Mouse (Mus musculus) hindbrain, embryonic 12.5 days (tissue): ENCODE results near the gene B3galt1. TPM values are rescaled to one million over a fixed set of nuclear protein-coding genes. Genes with fewer than 3 reads are reported as not detected.

Experiments used
- ATAC-seq: fragments of 200-750 bp; cut with Nextera tagmentation; 2 replicates; pipeline ENCODE4 v1.8.0; 2017; ENCODE audit warnings: moderate TSS enrichment; ENCODE audit not compliant: low FRiP score
- H3K27ac ChIP-seq: fragments of 300-500 bp; sonication (generic); 2 replicates; pipeline ENCODE4 v1.5.1; 2016; ENCODE audit warnings: mild to moderate bottlenecking
- H3K27me3 ChIP-seq: fragments of 300-500 bp; sonication (generic); 2 replicates; pipeline ENCODE4 v1.6.1; 2016; ENCODE audit warnings: mild to moderate bottlenecking
- H3K36me3 ChIP-seq: fragments of 300-500 bp; sonication (generic); 2 replicates; pipeline ENCODE4 v1.6.1; 2016; ENCODE audit warnings: mild to moderate bottlenecking
- H3K4me1 ChIP-seq: fragments of 300-500 bp; sonication (generic); 2 replicates; pipeline ENCODE4 v1.6.1; 2016
- H3K4me2 ChIP-seq: fragments of 300-500 bp; sonication (generic); replicated peaks from 2 replicates; pipeline ENCODE4 v1.6.1; 2016; ENCODE audit warnings: mild to moderate bottlenecking
- H3K4me3 ChIP-seq: fragments of 300-500 bp; sonication (generic); 2 replicates; pipeline ENCODE4 v1.5.1; 2016; ENCODE audit warnings: mild to moderate bottlenecking
- H3K9ac ChIP-seq: fragments of 300-500 bp; sonication (generic); 2 replicates; pipeline ENCODE4 v1.6.1; 2016; ENCODE audit warnings: mild to moderate bottlenecking, moderate library complexity
- H3K9me3 ChIP-seq: fragments of 300-500 bp; sonication (generic); replicated peaks from 2 replicates; pipeline ENCODE4 v1.6.1; 2016; ENCODE audit warnings: mild to moderate bottlenecking
- WGBS: fragments of 180-500 bp; shearing (Covaris S2); methylation state at CpG from one replicate; pipeline ENCODE4 v1.1.7; 2016; 5-methylcytosine and 5-hydroxymethylcytosine counted together
- polyA plus RNA-seq: library from polyadenylated mRNA; unstranded; fragments of >200 nt; fragmentation: Nextera tagmentation; extraction: Ambion mirVana; gene quantifications from 2 replicates; pipeline ENCODE4 v1.2.1, GENCODE M21; 2016

B3galt1 gene
- polyA plus RNA-seq, 1 experiment from 2014 or later: 34.6 TPM

GRCm38 (mm10) chr2:67879836-67880235 lies 314.2 kb downstream of the B3galt1 start:
- 90% methylated on average over 3 of the region's 3 CpGs for WGBS
- no peaks in the 10 kb centered on the region for H3K27me3 ChIP-seq
- no peaks in the 10 kb centered on the region for H3K36me3 ChIP-seq
- H3K4me1 ChIP-seq: no peaks in the 10 kb centered on the region
- H3K4me3 ChIP-seq: no peak overlapping the region
- no peak overlapping the region for H3K4me2 ChIP-seq
- H3K9ac ChIP-seq: no peak overlapping the region
- no peak overlapping the region for H3K27ac ChIP-seq
- no peaks in the 10 kb centered on the region for H3K9me3 ChIP-seq
- no peak for ATAC-seq

DNA sequence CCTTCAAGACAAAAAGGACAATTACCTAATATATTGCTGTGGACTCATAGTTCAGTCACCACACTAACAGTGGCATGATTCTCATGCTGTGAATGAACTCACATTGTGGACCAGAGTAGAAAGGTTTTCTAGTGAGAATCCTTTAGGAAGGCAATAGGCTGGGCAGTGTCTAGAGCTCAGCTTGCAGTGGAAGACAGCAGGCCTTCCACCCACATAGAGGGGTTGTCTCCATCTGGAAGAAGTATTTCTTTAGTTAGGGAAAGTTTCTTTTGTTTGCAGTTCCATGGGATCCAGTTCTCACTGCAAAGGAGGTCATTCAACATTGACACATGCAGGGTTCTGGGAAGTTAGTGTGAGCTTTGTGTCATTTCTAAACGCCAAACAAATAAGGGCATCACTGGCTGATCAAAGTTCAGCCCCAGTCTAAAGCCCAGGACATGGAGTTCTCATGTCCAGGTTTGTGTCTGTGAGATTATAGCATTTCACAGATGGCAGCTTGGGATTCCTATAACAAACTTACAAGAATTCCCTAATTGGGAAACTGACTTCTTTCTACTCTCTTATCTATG lies 316.1 kb downstream of the B3galt1 start:
- no peaks in the 10 kb centered on the region for H3K9me3 ChIP-seq
- ATAC-seq: no peak
- H3K4me3 ChIP-seq: no peak overlapping the region
- no peak overlapping the region for H3K27ac ChIP-seq
- no peaks in the 10 kb centered on the region for H3K36me3 ChIP-seq
- H3K4me1 ChIP-seq: no peaks in the 10 kb centered on the region
- H3K27me3 ChIP-seq: no peaks in the 10 kb centered on the region
- WGBS: 52% methylated on average over 1 of the region's 1 CpGs
- no peak overlapping the region for H3K9ac ChIP-seq
- no peak overlapping the region for H3K4me2 ChIP-seq

DNA sequence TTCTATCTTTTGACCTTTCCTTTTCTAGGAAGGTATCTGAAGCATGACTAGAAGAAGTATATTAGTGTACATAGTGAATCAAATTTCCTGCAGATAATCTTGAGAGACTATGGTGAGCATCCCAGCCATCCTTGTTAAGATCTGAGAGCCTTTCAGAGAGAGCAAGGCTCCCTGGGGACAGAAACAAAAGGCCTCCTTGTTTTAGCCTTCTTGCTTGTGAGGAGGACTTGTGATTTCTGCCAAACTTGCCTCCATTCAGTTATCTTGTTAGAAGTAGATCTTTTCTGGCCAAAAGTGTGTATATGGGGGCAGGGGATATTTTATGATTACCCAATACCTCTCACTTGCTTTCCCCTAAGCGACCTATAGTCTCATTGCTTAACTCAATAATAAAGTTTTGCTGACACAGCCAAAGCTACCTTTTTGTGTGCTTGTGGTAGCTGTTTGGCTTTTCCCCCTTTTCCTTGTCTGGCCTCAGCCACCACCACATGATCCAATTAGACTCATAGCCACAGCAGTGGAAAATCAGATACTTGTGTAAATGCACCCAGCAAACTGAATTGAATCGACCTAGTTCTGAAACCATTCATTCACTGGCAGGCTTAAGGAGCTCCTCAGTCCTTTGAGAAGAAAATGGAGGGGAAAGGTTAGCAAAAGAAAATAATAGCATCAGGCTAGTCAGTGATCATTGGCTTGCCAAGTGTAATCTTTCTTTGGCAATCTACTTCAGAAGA lies 332.5 kb downstream of the B3galt1 start:
- ATAC-seq: no peak
- WGBS: 58% methylated on average over 2 of the region's 2 CpGs

GRCm38 (mm10) chr2:67901574-67901973 lies 335.9 kb downstream of the B3galt1 start:
- H3K9me3 ChIP-seq: no peaks in the 10 kb centered on the region
- no peak overlapping the region for H3K4me2 ChIP-seq
- no peak overlapping the region for H3K27ac ChIP-seq
- H3K4me1 ChIP-seq: peaks cover 2% of the 10 kb centered on the region; the same call in 1 of the 2 replicates
- no peak for ATAC-seq
- no peaks in the 10 kb centered on the region for H3K36me3 ChIP-seq
- H3K9ac ChIP-seq: no peak overlapping the region
- H3K4me3 ChIP-seq: no peak overlapping the region
- WGBS: 79% methylated on average over 6 of the region's 6 CpGs
- no peaks in the 10 kb centered on the region for H3K27me3 ChIP-seq

More for the DNA sequence above, 332.5 kb downstream of the B3galt1 start:
- H3K4me1 ChIP-seq: peaks cover 2% of the 10 kb centered on the region; the same call in 1 of the 2 replicates
- no peak overlapping the region for H3K4me3 ChIP-seq
- no peak overlapping the region for H3K27ac ChIP-seq
- no peak overlapping the region for H3K4me2 ChIP-seq
- H3K36me3 ChIP-seq: no peaks in the 10 kb centered on the region
- no peak overlapping the region for H3K9ac ChIP-seq
- H3K9me3 ChIP-seq: no peaks in the 10 kb centered on the region
- H3K27me3 ChIP-seq: no peaks in the 10 kb centered on the region

DNA sequence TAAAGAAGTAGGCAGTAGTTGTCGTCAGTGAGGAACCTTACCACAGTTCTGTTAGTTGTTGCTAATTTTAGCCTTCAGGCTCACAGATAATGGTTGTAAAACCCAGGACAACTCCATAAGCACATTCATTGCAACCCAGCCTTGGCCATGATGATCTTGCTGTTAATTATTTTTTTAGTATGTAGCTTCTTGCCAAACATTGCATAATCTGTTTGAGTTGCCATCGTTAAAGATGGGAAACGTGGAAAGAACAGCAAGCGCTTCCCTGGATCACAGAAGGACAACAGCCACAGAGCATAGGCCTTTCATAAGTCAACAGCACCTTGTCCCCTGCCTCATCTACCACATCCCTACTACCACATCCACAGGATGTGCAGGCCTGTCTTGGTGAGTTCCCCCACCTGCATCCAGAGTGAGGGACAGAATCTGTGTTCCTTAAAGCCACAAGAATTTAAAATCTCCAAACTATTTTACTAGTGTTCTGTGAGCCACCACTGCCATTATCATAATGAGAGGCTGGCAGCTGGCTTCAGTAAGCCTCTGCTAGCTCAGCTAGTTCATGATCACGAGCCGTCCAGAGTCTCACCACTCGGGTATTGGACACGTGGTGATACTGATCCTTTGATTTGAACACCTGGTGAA lies 337.1 kb downstream of the B3galt1 start:
- ATAC-seq: no peak
- WGBS: 90% methylated on average over 8 of the region's 8 CpGs
- no peak overlapping the region for H3K9ac ChIP-seq

GRCm38 (mm10) chr2:67903769-67904168 lies 338.1 kb downstream of the B3galt1 start:
- 79% methylated on average over 1 of the region's 1 CpGs for WGBS
- H3K27me3 ChIP-seq: no peaks in the 10 kb centered on the region
- no peaks in the 10 kb centered on the region for H3K36me3 ChIP-seq
- no peak overlapping the region for H3K4me2 ChIP-seq
- H3K9me3 ChIP-seq: no peaks in the 10 kb centered on the region
- no peak overlapping the region for H3K27ac ChIP-seq
- H3K4me3 ChIP-seq: no peak overlapping the region
- H3K4me1 ChIP-seq: no peaks in the 10 kb centered on the region
- no peak for ATAC-seq
- H3K9ac ChIP-seq: no peak overlapping the region

More for the DNA sequence above, 337.1 kb downstream of the B3galt1 start:
- no peaks in the 10 kb centered on the region for H3K36me3 ChIP-seq
- H3K9me3 ChIP-seq: no peaks in the 10 kb centered on the region
- H3K4me2 ChIP-seq: no peak overlapping the region
- H3K4me3 ChIP-seq: no peak overlapping the region
- H3K27me3 ChIP-seq: no peaks in the 10 kb centered on the region
- H3K4me1 ChIP-seq: peaks cover 2% of the 10 kb centered on the region; the same call in 1 of the 2 replicates
- no peak overlapping the region for H3K27ac ChIP-seq

DNA sequence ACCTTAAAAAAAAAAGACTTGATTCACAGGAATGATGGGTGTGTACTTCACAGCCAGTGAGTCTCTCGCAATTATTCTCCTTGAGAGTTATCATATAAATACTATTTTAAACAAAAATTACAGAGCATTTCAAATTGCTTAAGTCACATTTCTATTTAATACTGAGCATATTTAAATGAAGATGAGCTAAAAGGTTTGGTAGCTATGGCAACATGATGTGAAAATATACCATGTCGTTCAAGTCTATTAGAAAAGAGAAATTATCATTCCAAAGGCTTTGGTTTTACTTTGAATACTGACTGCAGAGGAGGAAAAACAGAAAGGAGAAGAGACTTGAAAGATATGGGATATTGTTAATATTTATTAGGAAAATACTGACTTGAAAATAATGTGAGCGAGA lies 366.3 kb downstream of the B3galt1 start:
- no peak for ATAC-seq

GRCm38 (mm10) chr2:67948408-67948807 lies 382.7 kb downstream of the B3galt1 start:
- no peaks in the 10 kb centered on the region for H3K4me1 ChIP-seq
- WGBS: 91% methylated on average over 3 of the region's 3 CpGs
- no peak overlapping the region for H3K4me3 ChIP-seq
- no peak overlapping the region for H3K4me2 ChIP-seq
- no peaks in the 10 kb centered on the region for H3K27me3 ChIP-seq
- no peaks in the 10 kb centered on the region for H3K9me3 ChIP-seq
- H3K9ac ChIP-seq: no peak overlapping the region
- ATAC-seq: no peak
- H3K27ac ChIP-seq: no peak overlapping the region
- H3K36me3 ChIP-seq: no peaks in the 10 kb centered on the region

More for the DNA sequence above, 366.3 kb downstream of the B3galt1 start:
- Histone ChIP-seq H3K4me3 (no peak overlapping the region), H3K27ac (no peak overlapping the region), H3K9me3 (no peaks in the 10 kb centered on the region), H3K4me2 (no peak overlapping the region), H3K27me3 (no peaks in the 10 kb centered on the region), H3K36me3 (no peaks in the 10 kb centered on the region), H3K4me1 (no peaks in the 10 kb centered on the region), H3K9ac (no peak overlapping the region)
- WGBS: 76% methylated on average over 3 of the region's 3 CpGs

DNA sequence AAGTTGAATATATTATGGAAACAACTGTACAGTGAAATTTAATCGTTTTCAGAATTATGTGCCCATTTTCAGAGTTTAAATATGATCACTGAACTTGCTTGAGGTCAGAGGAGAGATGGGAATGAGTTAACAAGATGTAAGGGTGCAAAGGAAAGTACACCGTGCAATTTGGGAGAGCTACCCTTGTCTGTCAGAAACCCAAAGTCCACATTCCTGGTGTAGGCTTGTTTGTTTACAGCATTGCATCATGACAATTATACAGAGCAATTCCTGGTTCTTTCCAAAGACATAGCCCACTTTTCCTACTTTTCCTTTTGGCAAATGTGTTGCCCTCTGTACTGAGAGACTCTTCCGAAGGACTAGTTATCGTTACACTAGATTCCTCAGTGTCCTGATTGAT lies 390.5 kb downstream of the B3galt1 start:
- WGBS: 82% methylated on average over 4 of the region's 4 CpGs
- no peak for ATAC-seq
- Histone ChIP-seq H3K27ac (no peak overlapping the region), H3K9me3 (no peaks in the 10 kb centered on the region), H3K27me3 (no peaks in the 10 kb centered on the region), H3K4me3 (no peak overlapping the region), H3K4me1 (no peaks in the 10 kb centered on the region), H3K9ac (no peak overlapping the region), H3K4me2 (no peak overlapping the region), H3K36me3 (no peaks in the 10 kb centered on the region)

- no peaks in the 10 kb centered on the region for H3K36me3 ChIP-seq
- 89% methylated on average over 2 of the region's 2 CpGs for WGBS
- H3K27ac ChIP-seq: no peak overlapping the region
- H3K9ac ChIP-seq: no peak overlapping the region
- H3K4me2 ChIP-seq: no peak overlapping the region
- no peaks in the 10 kb centered on the region for H3K27me3 ChIP-seq
- H3K4me1 ChIP-seq: no peaks in the 10 kb centered on the region
- H3K4me3 ChIP-seq: no peak overlapping the region
- ATAC-seq: no peak
- no peaks in the 10 kb centered on the region for H3K9me3 ChIP-seq
These were observed 391.9 kb downstream of the B3galt1 start for GRCm38 (mm10) chr2:67957561-67957960.

GRCm38 (mm10) chr2:67960711-67961110 lies 395.0 kb downstream of the B3galt1 start:
- H3K9ac ChIP-seq: no peak overlapping the region
- no peaks in the 10 kb centered on the region for H3K4me1 ChIP-seq
- WGBS: 81% methylated on average over 2 of the region's 2 CpGs
- no peak overlapping the region for H3K27ac ChIP-seq
- no peak overlapping the region for H3K4me3 ChIP-seq
- H3K9me3 ChIP-seq: no peaks in the 10 kb centered on the region
- no peak for ATAC-seq
- H3K4me2 ChIP-seq: no peak overlapping the region
- H3K36me3 ChIP-seq: no peaks in the 10 kb centered on the region
- H3K27me3 ChIP-seq: no peaks in the 10 kb centered on the region

DNA sequence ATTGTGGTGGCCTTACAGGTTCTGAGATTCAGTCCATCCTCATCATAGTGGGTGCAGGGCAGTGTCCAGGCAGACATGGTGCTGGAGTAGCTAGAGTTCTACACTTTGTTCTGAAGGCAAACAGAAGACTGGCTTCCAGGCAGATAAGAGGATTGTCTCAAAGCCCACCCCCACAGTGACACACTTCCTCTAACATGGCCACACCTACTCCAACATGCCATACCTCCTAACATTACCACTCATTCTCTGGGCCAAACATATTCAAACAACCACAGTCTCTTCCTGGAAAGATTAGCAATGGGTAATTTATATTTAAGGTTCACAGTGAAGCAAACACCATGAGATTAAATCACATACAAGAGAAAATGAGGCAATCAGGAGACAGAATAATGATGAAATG lies 403.1 kb downstream of the B3galt1 start:
- no peak for ATAC-seq
- H3K9me3 ChIP-seq: no peaks in the 10 kb centered on the region
- no peaks in the 10 kb centered on the region for H3K36me3 ChIP-seq
- no peak overlapping the region for H3K27ac ChIP-seq
- H3K4me2 ChIP-seq: no peak overlapping the region
- no peak overlapping the region for H3K4me3 ChIP-seq
- no peak overlapping the region for H3K9ac ChIP-seq
- H3K27me3 ChIP-seq: no peaks in the 10 kb centered on the region
- no peaks in the 10 kb centered on the region for H3K4me1 ChIP-seq
